Mouse (Mus musculus) heart, postnatal 0 days (tissue): ENCODE results near the gene Tbc1d9b.

ENCODE experiments used
- CTCF ChIP-seq: IDR thresholded peaks from 2 replicates; pipeline ENCODE4 v1.5.1; 2016; ENCODE audit warnings: antibody characterized with exemption, control low read depth, low read depth
- EP300 ChIP-seq: IDR thresholded peaks from 2 replicates; pipeline ENCODE4 v1.6.1; 2016; ENCODE audit warnings: antibody characterized with exemption, low read depth

GRCm38 (mm10) chr11:50200613-50201012, 69.4 kb downstream of the Tbc1d9b start:
- TF ChIP-seq CTCF: no peak
- no peak for TF ChIP-seq EP300
